Mouse (Mus musculus): ENCODE data around the gene Cwc27. TPM values are rescaled to one million over a fixed set of nuclear protein-coding genes. Genes with fewer than 3 reads are reported as not detected.

The Cwc27 gene
- polyA plus RNA-seq, 1 experiment from 2014 or later: 27.9 TPM

GRCm38 (mm10) chr13:104817696-104818095 is 754 bp upstream of the Cwc27 start:
- 58% methylated on average over 12 of the region's 12 CpGs for WGBS
- Histone ChIP-seq H3K36me3 (0 out of 2 replicates have a peak, but pooled peaks cover 3% of the 10 kb centered on the region), H3K9me3 (no peaks in the 10 kb centered on the region), H3K27ac (peak overlapping the region; percentile 98), H3K27me3 (ENCODE audit: insufficient read depth, poor library complexity, severe bottlenecking) (no peaks in the 10 kb centered on the region), H3K4me1 (replicated peaks) (peaks cover 34% of the 10 kb centered on the region), H3K4me3 (peak overlapping the region; percentile 71)
- DNase-seq (ENCODE audit: low spot score): no peak

- peak overlapping the region; percentile 98 for H3K27ac ChIP-seq
- no peaks in the 10 kb centered on the region for H3K9me3 ChIP-seq
- H3K36me3 ChIP-seq: 0 out of 2 replicates have a peak, but pooled peaks cover 3% of the 10 kb centered on the region
- H3K4me3 ChIP-seq: peak overlapping the region; percentile 71
- DNase-seq (ENCODE audit: low spot score): no peak
- no peaks in the 10 kb centered on the region for H3K27me3 ChIP-seq (ENCODE audit: insufficient read depth, poor library complexity, severe bottlenecking)
- WGBS: 13% methylated on average over 8 of the region's 8 CpGs
- peaks cover 25% of the 10 kb centered on the region for H3K4me1 ChIP-seq (replicated peaks)
Observed at GRCm38 (mm10) chr13:104816270-104816634, 690 bp downstream of the Cwc27 start.

- no peak for DNase-seq (ENCODE audit: low spot score)
- Histone ChIP-seq H3K36me3 (peaks cover 36% of the 10 kb centered on the region), H3K27me3 (ENCODE audit: insufficient read depth, poor library complexity, severe bottlenecking) (no peaks in the 10 kb centered on the region)
Observed at GRCm38 (mm10) chr13:104805681-104806080, 11.3 kb downstream of the Cwc27 start.

DNA sequence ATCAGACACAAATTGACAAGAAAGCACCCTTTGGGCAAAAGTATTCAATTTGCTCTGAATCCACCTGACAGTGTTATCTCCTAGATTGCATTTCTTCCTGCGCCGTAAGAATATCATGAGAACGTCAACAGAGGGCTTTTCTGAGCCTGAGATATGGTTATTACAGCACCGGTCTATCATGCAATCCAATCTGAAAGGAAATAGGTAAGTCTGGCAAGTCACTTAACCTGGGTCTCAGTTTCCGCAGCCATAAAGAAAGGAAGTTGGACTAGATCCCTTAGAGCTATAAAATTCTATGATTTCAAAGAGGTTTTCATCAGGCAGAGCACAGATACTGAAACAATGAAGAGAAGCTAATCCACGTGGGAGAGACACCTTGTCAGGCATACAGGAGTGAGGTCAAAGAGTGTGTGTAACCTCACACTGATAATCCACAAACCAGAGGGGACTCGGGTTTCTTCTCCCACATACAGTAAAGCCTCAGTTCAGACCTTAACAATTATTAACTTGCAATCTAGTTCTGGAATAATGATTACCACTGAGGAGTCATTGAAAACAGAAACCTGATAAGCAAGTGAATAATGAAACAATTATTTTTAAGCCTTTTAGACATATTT is 17.3 kb downstream of the Cwc27 start:
- DNase-seq (ENCODE audit: low spot score): no peak
- Histone ChIP-seq H3K36me3 (peaks cover 39% of the 10 kb centered on the region), H3K4me3 (no peak overlapping the region), H3K9me3 (no peaks in the 10 kb centered on the region), H3K27me3 (ENCODE audit: insufficient read depth, poor library complexity, severe bottlenecking) (no peaks in the 10 kb centered on the region), H3K27ac (no peak overlapping the region), H3K4me1 (replicated peaks) (no peaks in the 10 kb centered on the region)
- 90% methylated on average over 7 of the region's 7 CpGs for WGBS

More at GRCm38 (mm10) chr13:104805681-104806080, 11.3 kb downstream of the Cwc27 start:
- WGBS: 63% methylated on average over 3 of the region's 3 CpGs
- Histone ChIP-seq H3K9me3 (no peaks in the 10 kb centered on the region), H3K4me3 (no peak overlapping the region), H3K27ac (no peak overlapping the region), H3K4me1 (replicated peaks) (no peaks in the 10 kb centered on the region)

- Histone ChIP-seq H3K27me3 (ENCODE audit: insufficient read depth, poor library complexity, severe bottlenecking) (no peaks in the 10 kb centered on the region), H3K4me1 (replicated peaks) (no peaks in the 10 kb centered on the region), H3K27ac (no peak overlapping the region), H3K36me3 (peaks cover 40% of the 10 kb centered on the region), H3K9me3 (no peaks in the 10 kb centered on the region), H3K4me3 (no peak overlapping the region)
- DNase-seq (ENCODE audit: low spot score): no peak
- 93% methylated on average over 8 of the region's 8 CpGs for WGBS
Observed at GRCm38 (mm10) chr13:104799067-104799466, 17.9 kb downstream of the Cwc27 start.

DNA sequence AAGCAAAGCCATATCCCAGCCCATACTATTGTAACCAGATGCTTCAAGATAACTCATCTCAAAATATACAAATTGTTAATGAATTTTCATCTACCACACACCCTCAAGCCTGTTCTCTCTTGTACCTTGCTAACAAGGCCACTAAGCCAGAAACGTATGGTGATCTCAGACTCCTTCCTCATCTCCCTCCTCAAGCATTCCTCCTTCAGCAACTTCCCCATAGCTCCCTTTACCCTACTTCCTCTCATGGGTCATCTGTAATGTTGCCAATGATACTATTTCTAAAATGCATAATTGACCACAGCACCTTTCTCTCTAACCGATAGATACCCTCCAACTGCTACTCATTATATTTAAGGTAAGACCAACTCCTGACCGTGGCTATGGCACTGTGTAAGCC is 22.5 kb downstream of the Cwc27 start:
- no peaks in the 10 kb centered on the region for H3K27me3 ChIP-seq (ENCODE audit: insufficient read depth, poor library complexity, severe bottlenecking)
- WGBS: 89% methylated on average over 3 of the region's 3 CpGs
- H3K27ac ChIP-seq: no peak overlapping the region
- H3K36me3 ChIP-seq: peaks cover 36% of the 10 kb centered on the region
- no peaks in the 10 kb centered on the region for H3K9me3 ChIP-seq
- H3K4me1 ChIP-seq (replicated peaks): no peaks in the 10 kb centered on the region
- DNase-seq (ENCODE audit: low spot score): no peak
- no peak overlapping the region for H3K4me3 ChIP-seq

GRCm38 (mm10) chr13:104792184-104792583 is 24.8 kb downstream of the Cwc27 start, which contains the start of gene Srek1ip1:
Gene Srek1ip1, plus strand, starts transcription at chr13:104792484.
- Histone ChIP-seq H3K27me3 (ENCODE audit: insufficient read depth, poor library complexity, severe bottlenecking) (no peaks in the 10 kb centered on the region), H3K36me3 (peaks cover 29% of the 10 kb centered on the region), H3K9me3 (no peaks in the 10 kb centered on the region), H3K4me1 (replicated peaks) (no peaks in the 10 kb centered on the region), H3K4me3 (no peak within 1 kb of the TSS), H3K27ac (no peak within 1 kb of the TSS)
- no peak for DNase-seq (ENCODE audit: low spot score)
- WGBS: 94% methylated on average over 11 of the region's 11 CpGs

GRCm38 (mm10) chr13:104789663-104790062 is 27.3 kb downstream of the Cwc27 start:
- Histone ChIP-seq H3K27ac (no peak overlapping the region), H3K36me3 (peaks cover 21% of the 10 kb centered on the region), H3K9me3 (no peaks in the 10 kb centered on the region), H3K4me3 (no peak overlapping the region), H3K27me3 (ENCODE audit: insufficient read depth, poor library complexity, severe bottlenecking) (no peaks in the 10 kb centered on the region), H3K4me1 (replicated peaks) (no peaks in the 10 kb centered on the region)
- DNase-seq (ENCODE audit: low spot score): no peak
- 33% methylated on average over 2 of the region's 2 CpGs for WGBS

DNA sequence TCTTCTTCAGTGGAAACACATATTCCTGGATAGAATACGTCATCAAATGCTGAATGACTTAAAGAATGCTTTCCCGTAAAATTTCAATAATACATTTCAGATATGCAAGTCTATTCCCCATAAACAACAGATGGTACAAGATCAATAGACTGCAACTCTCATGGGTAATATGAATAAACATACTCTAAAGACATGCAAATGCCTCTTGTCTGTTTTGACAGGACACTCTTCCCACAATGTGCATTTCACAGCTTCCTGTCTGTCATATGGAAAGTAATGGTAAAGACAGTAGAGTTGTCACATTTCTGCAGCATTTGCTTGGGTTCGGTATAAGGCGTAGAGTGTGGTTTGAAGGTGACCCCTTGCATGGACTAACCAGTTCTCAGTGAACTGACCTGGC is 29.7 kb downstream of the Cwc27 start:
- Histone ChIP-seq H3K9me3 (0 out of 2 replicates have a peak, but pooled peaks cover 9% of the 10 kb centered on the region), H3K4me3 (no peak overlapping the region), H3K27ac (no peak overlapping the region), H3K4me1 (replicated peaks) (no peaks in the 10 kb centered on the region), H3K27me3 (ENCODE audit: insufficient read depth, poor library complexity, severe bottlenecking) (no peaks in the 10 kb centered on the region), H3K36me3 (peaks cover 35% of the 10 kb centered on the region)
- WGBS: 85% methylated on average over 4 of the region's 4 CpGs
- DNase-seq (ENCODE audit: low spot score): no peak

GRCm38 (mm10) chr13:104779104-104779670 is 37.8 kb downstream of the Cwc27 start:
- Histone ChIP-seq H3K27ac (no peak overlapping the region), H3K4me3 (no peak overlapping the region), H3K9me3 (0 out of 2 replicates have a peak, but pooled peaks cover 9% of the 10 kb centered on the region), H3K27me3 (ENCODE audit: insufficient read depth, poor library complexity, severe bottlenecking) (no peaks in the 10 kb centered on the region), H3K36me3 (peaks cover 21% of the 10 kb centered on the region), H3K4me1 (replicated peaks) (no peaks in the 10 kb centered on the region)
- no peak for DNase-seq (ENCODE audit: low spot score)
- 85% methylated on average over 1 of the region's 1 CpGs for WGBS

DNA sequence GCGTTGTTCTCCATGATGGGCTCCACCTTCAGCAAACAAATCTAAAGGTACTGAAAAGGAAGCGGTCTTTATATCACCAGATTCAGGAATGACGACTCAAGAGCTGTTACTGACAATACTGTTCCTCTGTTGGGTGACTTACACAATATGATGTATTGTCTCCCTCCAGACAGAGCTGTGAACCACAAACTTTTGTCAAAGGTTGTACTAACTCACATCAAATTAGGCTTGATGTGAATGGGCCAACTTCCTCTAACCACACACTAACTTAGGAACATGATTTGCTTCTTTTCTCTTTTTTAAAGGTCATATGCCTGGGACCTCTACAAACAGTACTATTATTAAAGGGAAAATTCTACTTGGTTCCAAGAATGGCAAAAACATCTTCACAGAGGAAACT is 53.7 kb downstream of the Cwc27 start:
- Histone ChIP-seq H3K36me3 (no peaks in the 10 kb centered on the region), H3K27ac (no peak overlapping the region), H3K4me3 (no peak overlapping the region), H3K27me3 (ENCODE audit: insufficient read depth, poor library complexity, severe bottlenecking) (no peaks in the 10 kb centered on the region), H3K9me3 (no peaks in the 10 kb centered on the region), H3K4me1 (replicated peaks) (no peaks in the 10 kb centered on the region)
- no peak for DNase-seq (ENCODE audit: low spot score)
- WGBS: 82% methylated on average over 3 of the region's 3 CpGs

- H3K4me1 ChIP-seq (replicated peaks): no peaks in the 10 kb centered on the region
- WGBS: 91% methylated on average over 4 of the region's 4 CpGs
- DNase-seq (ENCODE audit: low spot score): no peak
- H3K36me3 ChIP-seq: no peaks in the 10 kb centered on the region
- H3K27me3 ChIP-seq (ENCODE audit: insufficient read depth, poor library complexity, severe bottlenecking): no peaks in the 10 kb centered on the region
- no peak overlapping the region for H3K4me3 ChIP-seq
- no peaks in the 10 kb centered on the region for H3K9me3 ChIP-seq
- no peak overlapping the region for H3K27ac ChIP-seq
Observed at GRCm38 (mm10) chr13:104762401-104762800, 54.5 kb downstream of the Cwc27 start.

DNA sequence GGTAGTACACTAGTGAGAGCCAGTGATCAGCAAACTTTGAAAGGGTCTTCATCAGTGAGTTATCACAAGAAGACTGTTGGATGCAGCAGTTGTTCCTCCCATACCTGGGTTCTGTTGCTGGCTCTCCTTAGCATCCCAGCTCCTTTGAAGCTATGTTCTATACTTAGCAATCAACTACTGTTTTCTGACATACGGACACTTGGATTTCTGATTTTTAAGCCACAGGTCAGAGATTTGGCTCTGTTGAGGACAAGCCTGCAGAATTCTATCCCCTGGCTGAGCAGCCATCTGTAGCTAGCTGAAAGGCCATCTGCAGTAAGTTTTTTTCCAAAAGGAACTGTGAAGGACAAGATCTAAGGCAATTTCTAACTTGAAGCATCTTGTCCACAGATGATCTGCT is 57.6 kb downstream of the Cwc27 start:
- H3K27me3 ChIP-seq (ENCODE audit: insufficient read depth, poor library complexity, severe bottlenecking): no peaks in the 10 kb centered on the region
- 93% methylated on average over 1 of the region's 1 CpGs for WGBS
- no peaks in the 10 kb centered on the region for H3K4me1 ChIP-seq (replicated peaks)
- no peak for DNase-seq (ENCODE audit: low spot score)
- H3K36me3 ChIP-seq: no peaks in the 10 kb centered on the region
- H3K4me3 ChIP-seq: no peak overlapping the region
- H3K9me3 ChIP-seq: no peaks in the 10 kb centered on the region
- no peak overlapping the region for H3K27ac ChIP-seq

All from hindbrain, embryonic 10.5 days (tissue).